Mouse (Mus musculus): ENCODE measurements around the gene Sumf1. TPM values are rescaled to one million over a fixed set of nuclear protein-coding genes. Genes with fewer than 3 reads are reported as not detected.

Gene Sumf1
- 12.8 and 14.3 TPM in 2 replicates for polyA plus RNA-seq (2011; ENCODE audit: insufficient read depth, insufficient read length, low read depth, missing spikeins)

GRCm38 (mm10) chr6:108184847-108185684, at the start of gene Sumf1:
Sumf1 (minus strand) TSS chr6:108185582.
- H3K36me3 ChIP-seq (ENCODE audit: control insufficient read depth, insufficient read depth, low read length, poor library complexity, severe bottlenecking): no peaks in the 10 kb centered on the region
- H3K4me1 ChIP-seq (ENCODE audit: control insufficient read depth, insufficient read depth, low read length): no peaks in the 10 kb centered on the region
- H3K9me3 ChIP-seq (replicated peaks; ENCODE audit: control insufficient read depth, insufficient read depth, low read length, poor library complexity, severe bottlenecking): no peaks in the 10 kb centered on the region
- no peak within 1 kb of the TSS for H3K27ac ChIP-seq (ENCODE audit: insufficient read depth, low read length)
- TF ChIP-seq EP300 (IDR thresholded peaks at IDR 0.05; ENCODE audit: insufficient read depth, low read depth, low read length) (no peak), POLR2A (IDR thresholded peaks at IDR 0.05; ENCODE audit: insufficient read depth, low read length) (no peak), CTCF (IDR thresholded peaks at IDR 0.05; ENCODE audit: low read depth, low read length) (no peak)
- no peaks in the 10 kb centered on the region for H3K27me3 ChIP-seq (ENCODE audit: control insufficient read depth, insufficient read depth, low read length, poor library complexity, severe bottlenecking)
- peak within 1 kb of the TSS; percentile 84 for H3K9ac ChIP-seq (ENCODE audit: low read depth, poor library complexity, severe bottlenecking)
- peak within 1 kb of the TSS; percentile 96 for H3K4me3 ChIP-seq (ENCODE audit: low read depth, low read length)

GRCm38 (mm10) chr6:108234536-108234935, 49.2 kb upstream of the Sumf1 start:
- Histone ChIP-seq H3K36me3 (ENCODE audit: control insufficient read depth, insufficient read depth, low read length, poor library complexity, severe bottlenecking) (peaks cover 10% of the 10 kb centered on the region; the same call in 1 of the 2 replicates), H3K9ac (ENCODE audit: low read depth, poor library complexity, severe bottlenecking) (no peak overlapping the region), H3K4me3 (ENCODE audit: low read depth, low read length) (no peak overlapping the region), H3K27me3 (ENCODE audit: control insufficient read depth, insufficient read depth, low read length, poor library complexity, severe bottlenecking) (no peaks in the 10 kb centered on the region), H3K27ac (ENCODE audit: insufficient read depth, low read length) (no peak overlapping the region), H3K9me3 (replicated peaks; ENCODE audit: control insufficient read depth, insufficient read depth, low read length, poor library complexity, severe bottlenecking) (no peaks in the 10 kb centered on the region), H3K4me1 (ENCODE audit: control insufficient read depth, insufficient read depth, low read length) (no peaks in the 10 kb centered on the region)
- TF ChIP-seq EP300 (IDR thresholded peaks at IDR 0.05; ENCODE audit: insufficient read depth, low read depth, low read length): no peak

GRCm38 (mm10) chr6:108233070-108233469, 47.7 kb upstream of the Sumf1 start:
- no peak overlapping the region for H3K27ac ChIP-seq (ENCODE audit: insufficient read depth, low read length)
- H3K9me3 ChIP-seq (replicated peaks; ENCODE audit: control insufficient read depth, insufficient read depth, low read length, poor library complexity, severe bottlenecking): no peaks in the 10 kb centered on the region
- H3K36me3 ChIP-seq (ENCODE audit: control insufficient read depth, insufficient read depth, low read length, poor library complexity, severe bottlenecking): peaks cover 10% of the 10 kb centered on the region; the same call in 1 of the 2 replicates
- TF ChIP-seq POLR2A (IDR thresholded peaks at IDR 0.05; ENCODE audit: insufficient read depth, low read length): no peak
- no peaks in the 10 kb centered on the region for H3K27me3 ChIP-seq (ENCODE audit: control insufficient read depth, insufficient read depth, low read length, poor library complexity, severe bottlenecking)
- H3K9ac ChIP-seq (ENCODE audit: low read depth, poor library complexity, severe bottlenecking): no peak overlapping the region
- no peak overlapping the region for H3K4me3 ChIP-seq (ENCODE audit: low read depth, low read length)
- no peaks in the 10 kb centered on the region for H3K4me1 ChIP-seq (ENCODE audit: control insufficient read depth, insufficient read depth, low read length)

- no peaks in the 10 kb centered on the region for H3K9me3 ChIP-seq (replicated peaks; ENCODE audit: control insufficient read depth, insufficient read depth, low read length, poor library complexity, severe bottlenecking)
- TF ChIP-seq POLR2A (IDR thresholded peaks at IDR 0.05; ENCODE audit: insufficient read depth, low read length) (no peak), EP300 (IDR thresholded peaks at IDR 0.05; ENCODE audit: insufficient read depth, low read depth, low read length) (no peak), CTCF (IDR thresholded peaks at IDR 0.05; ENCODE audit: low read depth, low read length) (no peak)
Measured at GRCm38 (mm10) chr6:108231892-108232710, 46.7 kb upstream of the Sumf1 start.

GRCm38 (mm10) chr6:108230608-108231007, 45.2 kb upstream of the Sumf1 start:
- H3K9me3 ChIP-seq (replicated peaks; ENCODE audit: control insufficient read depth, insufficient read depth, low read length, poor library complexity, severe bottlenecking): no peaks in the 10 kb centered on the region
- no peak overlapping the region for H3K9ac ChIP-seq (ENCODE audit: low read depth, poor library complexity, severe bottlenecking)
- peaks cover 3% of the 10 kb centered on the region; the same call in 1 of the 2 replicates for H3K36me3 ChIP-seq (ENCODE audit: control insufficient read depth, insufficient read depth, low read length, poor library complexity, severe bottlenecking)
- no peaks in the 10 kb centered on the region for H3K27me3 ChIP-seq (ENCODE audit: control insufficient read depth, insufficient read depth, low read length, poor library complexity, severe bottlenecking)
- no peak overlapping the region for H3K4me3 ChIP-seq (ENCODE audit: low read depth, low read length)
- H3K4me1 ChIP-seq (ENCODE audit: control insufficient read depth, insufficient read depth, low read length): no peaks in the 10 kb centered on the region
- no peak overlapping the region for H3K27ac ChIP-seq (ENCODE audit: insufficient read depth, low read length)
- TF ChIP-seq CTCF (IDR thresholded peaks at IDR 0.05; ENCODE audit: low read depth, low read length) (no peak), EP300 (IDR thresholded peaks at IDR 0.05; ENCODE audit: insufficient read depth, low read depth, low read length) (no peak), POLR2A (IDR thresholded peaks at IDR 0.05; ENCODE audit: insufficient read depth, low read length) (no peak)

More at GRCm38 (mm10) chr6:108231892-108232710, 46.7 kb upstream of the Sumf1 start:
- H3K4me1 ChIP-seq (ENCODE audit: control insufficient read depth, insufficient read depth, low read length): no peaks in the 10 kb centered on the region
- no peak overlapping the region for H3K4me3 ChIP-seq (ENCODE audit: low read depth, low read length)
- H3K36me3 ChIP-seq (ENCODE audit: control insufficient read depth, insufficient read depth, low read length, poor library complexity, severe bottlenecking): 0 out of 2 replicates have a peak, but pooled peaks cover 4% of the 10 kb centered on the region
- H3K9ac ChIP-seq (ENCODE audit: low read depth, poor library complexity, severe bottlenecking): no peak overlapping the region
- H3K27ac ChIP-seq (ENCODE audit: insufficient read depth, low read length): no peak overlapping the region
- no peaks in the 10 kb centered on the region for H3K27me3 ChIP-seq (ENCODE audit: control insufficient read depth, insufficient read depth, low read length, poor library complexity, severe bottlenecking)
